In the genomic region with DNA sequence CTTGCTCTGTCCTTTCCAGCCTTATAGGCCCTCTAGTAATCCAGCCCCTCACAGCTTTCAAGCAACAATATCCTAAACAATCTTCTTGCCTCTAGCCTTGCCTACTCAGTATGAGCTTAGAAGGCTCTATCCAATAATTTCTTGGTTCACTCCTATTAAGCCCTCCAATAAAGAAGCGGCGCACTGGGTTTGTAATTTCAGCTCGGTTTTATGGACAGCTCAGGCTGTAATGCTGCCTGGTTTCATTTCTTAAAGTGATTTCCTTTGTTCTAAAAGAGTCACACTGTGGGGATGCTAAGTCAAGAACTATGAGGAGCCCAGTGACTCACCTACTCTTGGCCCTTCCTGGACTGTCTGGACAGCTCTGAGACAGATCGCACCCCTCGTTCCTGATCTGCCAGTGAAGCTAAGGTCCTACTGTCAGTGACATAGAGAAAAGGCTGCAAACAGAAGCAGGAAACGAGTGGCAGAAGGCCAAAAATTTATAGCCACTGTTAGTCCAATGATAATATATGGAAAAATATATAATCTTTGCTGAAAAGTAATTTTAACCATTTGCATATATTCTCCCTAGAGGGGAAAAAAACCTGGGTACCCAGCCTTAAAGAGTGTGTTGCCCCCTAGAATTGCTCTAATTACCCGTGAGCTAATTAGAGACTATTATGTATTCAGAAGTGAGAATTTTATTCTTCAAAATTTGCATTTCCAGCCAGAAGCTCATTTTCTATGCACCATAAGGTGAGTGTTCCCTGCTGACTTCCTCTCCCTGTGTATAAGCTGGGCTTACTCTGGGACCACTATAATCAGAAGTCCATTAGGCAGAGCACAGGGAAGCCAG, we compare ENCODE assay signal across 1 mouse cellular context.
TF ChIP-seq lines count a peak whose summit lies in the region.

No protein-coding gene starts in this region.

TF ChIP-seq in CH12.LX, 34 proteins besides CTCF, POLR2A, EP300 and RAD21 (continued from another document):
- no peak for TF ChIP-seq BHLHE40 (IDR thresholded peaks at IDR 0.05; ENCODE audit: low read depth, low read length)
